Mouse (Mus musculus) spleen, adult 2 months (tissue): ENCODE data around the gene Rom1. TPM values are rescaled to one million over a fixed set of nuclear protein-coding genes. Genes with fewer than 3 reads are reported as not detected.

Source experiments
- DNase-seq, 2 experiments: peaks; one replicate each; pipeline versions ENCODE4 v3.0.0 to v3.0.0-alpha.2; 2012 to 2021; ENCODE audit warnings: low spot score in 2 of 2, low read depth in 1 of 2
- H3K27ac ChIP-seq: fragments of 200-500 bp; 2 replicates; pipeline ENCODE4 v1.5.1; 2012; ENCODE audit warnings: low read length, inconsistent platforms; ENCODE audit not compliant: insufficient read depth
- H3K27me3 ChIP-seq: fragments of 200-500 bp; 2 replicates; pipeline ENCODE4 v1.6.1; 2012; ENCODE audit warnings: mild to moderate bottlenecking, moderate library complexity, low read length, inconsistent platforms; ENCODE audit not compliant: control insufficient read depth, insufficient read depth
- H3K36me3 ChIP-seq: fragments of 200-500 bp; 2 replicates; pipeline ENCODE4 v1.6.1; 2012; ENCODE audit warnings: mild to moderate bottlenecking, low read length, inconsistent platforms; ENCODE audit not compliant: control insufficient read depth, insufficient read depth
- H3K4me1 ChIP-seq: fragments of 200-500 bp; 2 replicates; pipeline ENCODE4 v1.6.1; 2011; ENCODE audit warnings: inconsistent platforms; ENCODE audit not compliant: control insufficient read depth, insufficient read depth, insufficient read length
- H3K4me3 ChIP-seq: fragments of 200-500 bp; 2 replicates; pipeline ENCODE4 v1.5.1; 2011; ENCODE audit warnings: mild to moderate bottlenecking, inconsistent platforms; ENCODE audit not compliant: insufficient read depth, insufficient read length; ENCODE audit errors: extremely low read depth
- CTCF ChIP-seq: fragments of 200-500 bp; IDR thresholded peaks from 2 replicates; pipeline ENCODE4 v1.5.1; 2011; ENCODE audit warnings: mild to moderate bottlenecking, inconsistent platforms; ENCODE audit not compliant: insufficient read depth, insufficient read length, insufficient replicate concordance; ENCODE audit errors: extremely low read depth
- POLR2A ChIP-seq: fragments of 200-500 bp; IDR thresholded peaks from 2 replicates; pipeline ENCODE4 v1.6.1; 2011; ENCODE audit warnings: low read depth, low read length, inconsistent platforms
- WGBS: fragments of 180-500 bp; shearing (Covaris S2); methylation state at CpG from one replicate; pipeline ENCODE4 v1.1.7; 2018; 5-methylcytosine and 5-hydroxymethylcytosine counted together
- polyA plus RNA-seq: library from polyadenylated mRNA; depleted of rRNA; stranded (reverse); fragments of >200 nt; gene quantifications from 2 replicates; pipeline ENCODE4 v1.2.3, GENCODE M21; 2012

Gene Rom1
- polyA plus RNA-seq, 1 experiment, result 10.0 TPM

GRCm38 (mm10) chr19:8953135-8954039, 24.2 kb upstream of the Rom1 start, which contains the start of gene Tut1:
Tut1 (plus strand) TSS chr19:8953847.
- TF ChIP-seq CTCF, result no peak
- peak; percentile 40; the same call in 1 of the 2 replicates for TF ChIP-seq POLR2A
- peak; percentile 80 to 97 for DNase-seq
- no peaks in the 10 kb centered on the region for H3K27me3 ChIP-seq
- H3K27ac ChIP-seq, result peak within 1 kb of the TSS; percentile 90
- 1% methylated on average over 46 of the region's 46 CpGs for WGBS
- H3K36me3 ChIP-seq, result peaks cover 25% of the 10 kb centered on the region
- H3K4me3 ChIP-seq, result peak within 1 kb of the TSS; percentile 91
- peaks cover 7% of the 10 kb centered on the region; the same call in 1 of the 2 replicates for H3K4me1 ChIP-seq

- H3K4me3 ChIP-seq, result no peak overlapping the region
- no peak for DNase-seq
- TF ChIP-seq CTCF (no peak), POLR2A (no peak)
- H3K27ac ChIP-seq, result no peak overlapping the region
- H3K36me3 ChIP-seq, result peaks cover 33% of the 10 kb centered on the region
- no peaks in the 10 kb centered on the region for H3K27me3 ChIP-seq
- 94% methylated on average over 9 of the region's 9 CpGs for WGBS
- peaks cover 7% of the 10 kb centered on the region; the same call in 1 of the 2 replicates for H3K4me1 ChIP-seq
Measured at GRCm38 (mm10) chr19:8952241-8952640, 23.1 kb upstream of the Rom1 start.

GRCm38 (mm10) chr19:8950190-8950589, 21.0 kb upstream of the Rom1 start:
- no peak overlapping the region for H3K27ac ChIP-seq
- DNase-seq, result no peak
- H3K27me3 ChIP-seq, result no peaks in the 10 kb centered on the region
- 85% methylated on average over 5 of the region's 5 CpGs for WGBS
- no peak overlapping the region for H3K4me3 ChIP-seq
- H3K4me1 ChIP-seq, result peaks cover 7% of the 10 kb centered on the region; the same call in 1 of the 2 replicates
- H3K36me3 ChIP-seq, result peaks cover 48% of the 10 kb centered on the region
- TF ChIP-seq POLR2A, result no peak
- no peak for TF ChIP-seq CTCF

GRCm38 (mm10) chr19:8946929-8947328, 17.8 kb upstream of the Rom1 start:
- no peaks in the 10 kb centered on the region for H3K27me3 ChIP-seq
- 79% methylated on average over 7 of the region's 7 CpGs for WGBS
- TF ChIP-seq CTCF (no peak), POLR2A (no peak)
- H3K36me3 ChIP-seq, result peaks cover 57% of the 10 kb centered on the region
- H3K4me3 ChIP-seq, result no peak overlapping the region
- peaks cover 10% of the 10 kb centered on the region for H3K4me1 ChIP-seq
- no peak for DNase-seq
- H3K27ac ChIP-seq, result no peak overlapping the region

GRCm38 (mm10) chr19:8945251-8945650, 16.1 kb upstream of the Rom1 start:
- Histone ChIP-seq H3K4me3 (no peak overlapping the region), H3K4me1 (peaks cover 17% of the 10 kb centered on the region), H3K36me3 (peaks cover 46% of the 10 kb centered on the region), H3K27ac (no peak overlapping the region), H3K27me3 (no peaks in the 10 kb centered on the region)
- no peak for TF ChIP-seq POLR2A
- TF ChIP-seq CTCF, result no peak
- no peak for DNase-seq
- 74% methylated on average over 6 of the region's 6 CpGs for WGBS

- H3K27ac ChIP-seq, result no peak overlapping the region
- peak in 1 of 2 experiments; percentile 43 for DNase-seq
- H3K27me3 ChIP-seq, result no peaks in the 10 kb centered on the region
- peaks cover 44% of the 10 kb centered on the region for H3K36me3 ChIP-seq
- no peak overlapping the region for H3K4me3 ChIP-seq
- peaks cover 17% of the 10 kb centered on the region for H3K4me1 ChIP-seq
- TF ChIP-seq CTCF, result no peak
- no peak for TF ChIP-seq POLR2A
- WGBS, result 20% methylated on average over 5 of the region's 5 CpGs
Measured at GRCm38 (mm10) chr19:8944750-8945149, 15.6 kb upstream of the Rom1 start.
